Mouse (Mus musculus) ovary, adult 18-20 months (tissue): ENCODE results near the gene Aqp1.
A peak's percentile ranks its signal among the peaks of the same experiment; 100 is the strongest.

Source experiments
- DNase-seq: peaks from one replicate; pipeline ENCODE4 v3.0.0; 2022; ENCODE audit warnings: low spot score, mixed read lengths

Aqp1 gene

GRCm38 (mm10) chr6:55335989-55336514 lies at the start of gene Aqp1:
Gene Aqp1, plus strand, starts transcription at chr6:55336432.
- DNase-seq = peak; percentile 30

DNA sequence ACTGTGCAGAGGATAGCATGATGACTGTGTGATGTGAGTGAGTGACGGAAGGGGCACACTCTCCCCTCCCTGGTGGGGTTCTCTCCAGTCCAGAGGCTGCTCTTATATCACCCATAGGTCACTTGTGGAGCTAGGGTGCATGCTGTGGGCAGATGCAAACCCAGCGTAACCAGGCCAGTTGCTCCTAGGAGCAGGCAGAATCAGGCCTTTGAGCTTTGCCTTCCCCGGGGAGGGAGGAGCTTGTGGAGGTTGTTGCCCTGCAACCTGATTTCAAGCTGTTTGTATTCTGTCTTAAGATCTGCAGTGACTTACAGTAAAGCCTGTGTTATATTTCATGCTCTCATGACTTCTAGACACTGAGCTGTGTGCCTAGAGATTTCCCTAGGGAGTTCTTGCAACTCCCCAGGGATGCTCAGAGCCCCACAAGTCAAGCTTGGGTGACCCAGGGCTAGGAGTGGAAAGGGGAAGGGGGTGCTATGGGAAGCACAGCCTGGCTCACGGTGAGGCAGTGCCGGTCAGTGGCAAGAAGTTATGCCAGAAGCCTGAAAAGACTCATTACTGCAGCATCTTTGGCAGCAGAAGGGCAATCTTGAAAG lies 48.1 kb upstream of the Aqp1 start:
- DNase-seq = no peak

DNA sequence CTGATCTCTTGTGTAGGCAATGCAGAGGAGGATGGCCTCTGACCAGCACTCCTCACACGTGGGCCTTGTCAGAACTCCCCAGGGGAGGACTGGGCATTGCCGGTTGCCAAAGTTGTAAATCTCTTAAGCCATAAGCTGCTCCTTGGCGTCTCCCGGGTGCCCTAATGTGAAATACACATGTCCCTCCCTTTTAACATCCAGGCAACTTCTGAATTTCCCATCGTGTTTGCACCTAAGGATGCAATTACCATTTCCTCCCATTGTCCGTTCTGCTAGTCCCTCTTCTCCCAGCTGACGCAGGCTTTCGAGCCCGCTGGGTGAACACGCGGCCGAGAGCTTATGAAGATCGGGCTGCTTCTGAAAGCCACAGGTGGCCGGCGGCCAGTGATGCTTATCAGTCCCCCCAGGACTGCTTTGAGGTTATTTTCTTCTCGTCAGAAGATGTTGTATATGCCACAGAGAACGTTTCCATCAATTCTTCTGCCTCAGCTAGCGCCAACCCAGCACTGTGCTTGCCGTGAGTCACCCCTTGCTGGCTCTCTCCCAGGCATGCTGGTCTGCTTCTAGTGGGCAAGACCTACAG lies 41.6 kb upstream of the Aqp1 start:
- peak; percentile 11 for DNase-seq

- DNase-seq = no peak
These were observed 40.9 kb upstream of the Aqp1 start for GRCm38 (mm10) chr6:55295325-55295724.

DNA sequence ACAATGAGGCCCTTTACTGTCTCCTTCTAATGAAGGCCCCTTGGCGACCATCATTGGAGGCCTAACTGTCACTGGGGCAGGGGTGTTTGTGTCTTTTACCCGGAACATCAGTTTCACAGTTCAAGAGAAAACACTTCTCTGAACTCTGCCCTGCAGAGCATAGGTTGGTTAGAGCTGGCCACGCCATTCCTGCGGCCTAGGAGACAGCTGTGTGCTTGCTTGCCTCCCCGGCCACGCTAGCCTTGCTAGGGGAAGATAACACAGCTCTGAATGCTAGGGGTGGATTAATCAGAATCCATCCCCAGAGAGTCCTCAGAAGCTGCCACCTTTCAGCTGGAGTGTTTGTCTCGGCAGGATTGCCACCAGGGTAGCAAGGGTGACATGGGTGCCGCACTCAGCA lies 36.8 kb upstream of the Aqp1 start:
- DNase-seq = no peak

GRCm38 (mm10) chr6:55299917-55300316 lies 36.3 kb upstream of the Aqp1 start:
- no peak for DNase-seq

DNA sequence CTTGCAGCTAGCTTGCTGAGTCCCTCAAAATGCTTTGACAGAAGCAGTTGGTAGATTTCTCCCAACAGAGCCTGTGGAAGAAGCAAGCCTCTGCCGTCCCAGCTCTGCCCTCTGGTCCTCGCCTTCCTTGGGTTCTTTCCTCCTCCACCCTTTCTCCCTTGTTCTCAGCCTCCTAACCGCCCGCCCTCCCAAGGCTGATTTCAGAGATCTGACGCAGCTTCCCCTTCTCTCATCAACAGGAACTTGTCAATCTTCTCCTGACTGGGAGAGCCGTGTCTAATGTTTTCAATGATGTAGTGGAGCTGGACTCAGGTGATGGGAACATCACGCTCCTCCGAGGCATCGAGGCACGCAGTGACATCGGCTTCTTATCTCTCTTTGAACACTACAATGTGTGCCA lies 35.5 kb upstream of the Aqp1 start:
- no peak for DNase-seq

DNA sequence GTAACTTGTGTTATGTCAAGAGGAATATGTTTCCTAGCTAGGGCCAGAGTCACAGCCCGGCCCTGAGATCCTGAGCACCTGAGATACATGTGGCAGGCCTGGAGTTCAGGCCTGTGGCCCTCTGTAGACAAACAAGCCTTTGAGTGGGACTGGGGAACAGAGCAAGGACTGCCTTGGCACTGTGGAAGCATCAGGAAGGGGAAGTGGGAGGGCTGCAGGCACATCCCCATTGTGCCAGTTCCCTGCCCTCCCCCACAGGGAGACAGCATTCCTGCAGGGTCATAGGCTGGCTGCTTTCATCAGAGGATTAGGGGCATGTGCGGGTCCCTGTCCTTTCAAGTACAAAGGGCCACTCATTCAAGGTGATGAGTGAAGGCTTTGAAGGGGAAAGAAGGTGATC lies 26.1 kb upstream of the Aqp1 start:
- DNase-seq = no peak

DNA sequence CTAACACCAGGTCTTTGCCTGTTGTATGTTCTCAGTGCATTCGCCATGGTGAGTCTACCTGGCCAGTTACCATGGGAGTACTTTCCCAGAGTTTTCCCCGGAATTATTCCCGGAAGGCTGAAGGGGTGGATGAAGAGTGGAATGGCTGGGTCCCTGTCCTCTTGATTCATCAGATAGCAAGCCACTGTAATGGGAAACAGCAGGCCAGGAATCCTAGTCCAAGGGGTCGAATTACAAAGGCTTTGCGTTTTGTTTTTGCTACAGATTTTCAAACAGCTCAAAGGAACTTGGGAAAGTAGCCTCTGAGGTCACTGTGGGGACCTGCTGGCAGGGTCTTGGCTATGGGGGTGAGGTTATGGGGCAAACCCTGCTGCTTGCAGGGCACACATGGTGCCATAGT lies 24.3 kb upstream of the Aqp1 start:
- no peak for DNase-seq

- DNase-seq = no peak
These were observed 22.3 kb upstream of the Aqp1 start for GRCm38 (mm10) chr6:55313893-55314292.

GRCm38 (mm10) chr6:55314628-55315027 lies 21.6 kb upstream of the Aqp1 start:
- no peak for DNase-seq

DNA sequence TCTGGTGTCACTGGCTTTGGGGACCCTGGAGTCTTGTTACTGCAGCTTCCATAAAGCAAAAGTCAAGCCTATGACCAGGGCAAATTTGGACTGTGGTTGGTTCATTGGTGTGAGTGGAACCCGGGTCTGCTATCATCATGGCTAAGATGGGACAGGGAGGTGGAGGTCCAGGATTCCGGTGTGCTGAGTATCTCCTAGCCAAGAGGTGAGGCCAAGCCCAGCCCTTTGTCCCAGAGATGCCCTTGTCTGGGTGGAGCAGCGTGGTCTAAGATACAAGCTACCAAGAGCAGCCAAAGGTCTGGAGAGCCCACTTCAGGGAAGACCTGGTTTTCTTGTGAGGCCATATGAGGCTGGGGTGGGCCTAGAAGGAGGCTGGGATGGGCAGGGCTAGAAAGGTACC lies 17.6 kb upstream of the Aqp1 start:
- DNase-seq = no peak

DNA sequence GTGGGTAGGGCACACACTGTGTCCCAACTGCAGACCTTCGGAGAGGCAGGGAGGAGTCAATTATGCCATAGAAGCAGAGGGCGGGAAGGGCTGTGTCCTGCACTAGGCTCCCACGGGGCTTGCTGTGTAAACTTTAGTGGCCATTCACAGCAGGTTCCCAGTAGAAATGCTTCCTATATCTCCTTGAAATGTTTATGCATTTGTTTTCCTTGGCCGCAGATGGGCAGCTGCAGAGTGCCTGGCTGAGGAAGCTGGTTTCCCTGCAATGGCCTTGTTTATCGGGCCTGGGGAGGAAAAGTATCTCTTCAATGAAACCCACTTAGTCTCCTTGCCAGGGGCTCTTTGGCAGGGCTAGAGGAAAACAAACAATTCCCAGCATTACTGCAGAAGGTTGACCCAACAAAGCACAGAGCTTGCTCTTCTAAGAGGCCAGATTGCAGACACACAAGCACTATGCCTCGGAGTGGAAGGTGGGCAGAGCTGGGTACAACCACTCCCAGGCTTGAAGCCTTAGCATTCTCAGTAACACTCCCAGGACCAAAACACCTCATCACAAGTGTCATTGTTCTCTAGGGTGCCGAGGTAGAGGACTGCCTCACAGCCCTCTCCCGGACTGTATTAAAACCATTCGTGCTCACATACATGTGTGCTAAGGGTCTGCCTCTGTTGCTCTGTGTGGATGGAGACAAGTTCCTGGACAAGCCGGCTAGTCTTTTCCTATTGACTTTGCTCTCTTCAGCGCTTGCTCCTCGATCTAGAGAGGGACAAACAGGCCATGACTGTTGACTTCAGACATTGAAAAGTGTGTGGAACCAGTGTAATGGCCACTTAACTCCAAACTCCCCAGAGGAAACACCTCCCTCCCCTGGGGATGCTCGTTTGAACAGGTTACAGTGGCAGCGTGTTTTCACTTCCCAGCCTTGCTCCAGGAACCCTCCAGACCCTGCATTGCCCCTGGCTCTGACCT lies 16.4 kb upstream of the Aqp1 start:
- no peak for DNase-seq

DNA sequence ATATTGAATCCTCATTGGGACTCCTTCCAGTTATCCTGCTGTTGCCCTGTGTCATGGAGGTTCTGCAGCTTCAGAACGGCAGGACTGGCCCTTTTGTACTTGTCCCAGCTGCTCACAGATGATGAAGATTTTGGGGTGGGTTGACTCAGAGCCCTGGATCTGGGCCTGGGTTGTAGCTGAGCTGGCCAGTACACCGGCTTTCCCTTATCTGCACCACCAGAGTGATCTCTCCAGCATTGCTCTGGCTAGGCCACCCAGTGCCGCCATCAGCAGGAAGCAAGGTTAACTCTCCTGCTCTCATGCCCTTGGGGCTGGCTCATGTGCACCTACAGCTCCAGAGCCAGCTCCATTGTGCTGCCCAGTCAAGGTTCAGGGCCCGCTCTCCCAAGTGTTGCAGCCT lies 15.3 kb upstream of the Aqp1 start:
- no peak for DNase-seq

DNA sequence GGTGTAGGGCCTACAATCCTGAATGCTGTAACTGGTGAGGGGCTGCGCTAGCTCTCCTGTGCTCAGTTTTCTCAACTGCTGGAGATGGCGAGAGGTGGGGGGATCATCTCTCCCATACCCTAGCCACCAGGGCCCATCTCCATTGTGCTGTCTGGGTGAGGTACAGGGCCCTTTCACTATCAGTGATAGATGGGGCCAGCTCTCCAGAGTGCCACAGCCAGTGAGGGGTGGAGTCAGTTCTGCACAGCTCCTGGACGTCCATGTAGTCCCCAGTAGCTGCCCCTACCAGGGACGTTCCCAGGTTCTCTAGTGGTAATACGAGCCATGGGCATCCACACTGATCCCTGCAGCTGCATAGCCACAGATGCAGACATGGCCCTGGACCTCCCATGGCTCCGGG lies 14.7 kb upstream of the Aqp1 start:
- no peak for DNase-seq

GRCm38 (mm10) chr6:55322980-55323379 lies 13.3 kb upstream of the Aqp1 start:
- DNase-seq = no peak

DNA sequence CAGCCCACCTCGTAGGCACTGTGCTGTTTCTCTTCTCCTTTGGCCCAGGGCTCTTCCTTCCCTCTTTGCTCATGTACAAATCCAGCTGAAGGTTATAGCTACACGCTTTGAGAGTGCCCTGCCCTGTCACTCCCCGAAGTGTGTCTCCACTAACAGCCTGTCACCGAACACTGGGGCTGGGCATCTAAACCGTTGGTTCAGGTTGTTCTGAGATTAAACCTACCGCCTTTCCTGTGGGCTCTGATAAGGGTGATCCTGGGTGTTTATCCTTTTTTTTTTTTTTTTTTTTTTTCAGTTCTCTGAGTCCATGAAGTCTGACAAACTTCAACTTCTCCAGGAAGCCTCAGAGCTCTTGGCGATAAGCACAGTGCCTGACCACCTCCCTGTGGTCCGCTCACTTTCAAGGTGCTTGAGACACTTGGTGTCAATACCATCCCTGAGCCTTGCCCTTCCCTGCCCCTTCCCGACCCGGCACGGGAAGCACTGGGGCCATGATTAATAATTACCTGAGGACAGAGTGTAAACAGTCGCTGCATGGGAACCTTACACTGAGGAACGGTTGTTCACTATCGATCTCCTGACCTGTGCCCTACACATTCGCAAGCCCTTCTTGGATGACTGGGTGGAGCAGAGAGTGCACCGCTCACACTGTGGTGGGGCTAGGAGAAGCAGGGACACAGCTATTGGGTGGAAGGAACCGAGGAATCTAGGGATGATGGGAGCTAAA lies 12.2 kb upstream of the Aqp1 start:
- DNase-seq = no peak

DNA sequence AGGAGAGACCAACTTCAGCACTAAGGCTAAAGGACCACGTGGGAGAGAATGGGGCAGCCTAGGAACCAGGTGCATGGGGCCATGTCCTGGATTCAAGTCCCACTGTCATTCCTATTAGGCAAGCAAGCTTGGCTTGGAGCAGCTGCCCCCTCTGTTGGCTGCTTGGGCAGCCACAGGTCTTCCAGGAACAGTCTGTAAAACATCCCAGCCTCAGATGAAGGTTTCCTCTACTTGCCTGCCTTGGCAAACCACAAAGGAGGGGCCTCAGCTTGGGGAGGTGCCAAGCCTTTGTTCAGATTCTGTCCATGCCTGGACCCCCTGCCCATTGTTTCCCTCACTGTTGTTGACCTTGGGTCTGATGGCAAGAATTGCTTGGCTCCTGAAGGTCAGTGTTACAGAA lies 11.4 kb upstream of the Aqp1 start:
- no peak for DNase-seq

DNA sequence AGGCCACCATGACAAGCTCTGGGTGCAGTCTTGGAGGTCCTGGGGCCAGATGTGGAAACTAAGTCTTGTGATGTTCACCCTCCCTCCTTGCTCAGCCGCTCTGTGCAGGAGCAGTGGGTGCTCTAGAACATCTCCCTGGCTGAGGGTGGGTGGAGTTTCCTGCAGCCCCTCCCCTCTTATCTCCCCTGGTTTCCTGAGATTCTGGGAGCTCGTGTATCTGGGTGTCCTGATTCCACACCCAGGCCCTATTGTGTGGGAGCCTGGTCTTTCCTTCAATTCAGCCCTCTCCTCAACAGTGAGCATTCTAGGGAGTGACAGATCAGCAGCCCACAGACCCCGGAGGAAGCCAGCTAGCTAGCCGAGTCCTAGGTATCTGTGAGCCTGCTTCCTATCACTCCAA lies 9.9 kb upstream of the Aqp1 start:
- DNase-seq = no peak

- DNase-seq = no peak
These were observed 8.9 kb upstream of the Aqp1 start for GRCm38 (mm10) chr6:55327326-55327725.

DNA sequence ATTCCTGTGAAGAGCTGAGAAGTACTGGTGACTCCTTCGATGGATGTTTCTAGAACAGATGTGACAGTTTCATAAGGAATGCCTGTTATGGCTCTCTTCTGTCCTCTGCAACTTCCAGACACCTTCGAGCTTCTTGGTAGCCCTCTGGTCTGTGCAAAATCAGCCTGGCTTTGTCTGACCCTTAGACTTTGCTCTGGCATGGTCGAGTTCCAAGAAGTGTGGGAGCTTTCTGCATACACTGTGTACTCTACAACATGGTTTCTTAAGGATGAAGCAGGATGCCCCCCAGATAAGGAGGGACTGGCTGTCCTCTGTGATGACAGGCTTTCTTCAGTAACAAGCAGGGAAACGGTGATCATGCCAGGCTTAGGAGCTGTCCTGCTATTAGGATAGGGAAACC lies 8.1 kb upstream of the Aqp1 start:
- DNase-seq = no peak

GRCm38 (mm10) chr6:55331315-55331714 lies 4.9 kb upstream of the Aqp1 start:
- DNase-seq = no peak
